Mouse (Mus musculus): ENCODE measurements around the gene Trim71.

DNA sequence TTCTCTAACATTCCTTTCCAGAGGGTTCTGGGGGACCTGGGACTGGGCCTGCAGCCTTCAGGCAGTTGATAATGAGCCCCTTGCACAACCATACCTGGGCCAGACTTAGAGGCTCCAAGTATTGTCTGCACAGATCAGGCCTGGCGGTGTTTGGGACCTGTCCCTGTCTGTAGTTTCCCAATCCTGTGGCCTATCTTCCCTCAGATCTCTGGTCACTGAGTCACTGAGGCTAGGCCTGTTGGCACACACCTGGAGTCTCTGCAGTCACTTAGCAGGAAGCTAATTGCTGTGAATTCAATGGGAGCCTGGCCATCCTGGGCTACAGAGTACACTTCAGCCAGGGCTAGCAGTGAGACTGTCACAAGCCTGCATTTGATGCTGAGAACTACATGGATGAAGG lies 11.8 kb upstream of the Trim71 start:
- TF ChIP-seq CTCF (IDR thresholded peaks at IDR 0.05; ENCODE audit: low read depth): no peak
- no peak for TF ChIP-seq EP300 (IDR thresholded peaks at IDR 0.05; ENCODE audit: low read depth)

All from liver, postnatal 0 days (tissue).